Mouse (Mus musculus) G1E (cell line): ENCODE results near the gene Gm438.

Experiments used
- CTCF ChIP-seq: IDR thresholded peaks from 2 replicates; pipeline ENCODE4 v1.5.1; 2012; ENCODE audit warnings: low read depth, low read length, inconsistent platforms, mixed read lengths
- GATA1 ChIP-seq: IDR thresholded peaks from 2 replicates; pipeline ENCODE4 v1.6.1; 2012; ENCODE audit warnings: borderline replicate concordance, low read length, inconsistent platforms, mixed read lengths
- GATA2 ChIP-seq: IDR thresholded peaks from 2 replicates; pipeline ENCODE4 v1.6.1; 2012; ENCODE audit warnings: low read depth, low read length, inconsistent platforms, borderline replicate concordance
- TAL1 ChIP-seq: conservative IDR thresholded peaks from 2 replicates; pipeline ENCODE4 v1.6.1; 2012; ENCODE audit warnings: low read depth, low read length, inconsistent platforms, mixed read lengths

- no peak for TF ChIP-seq CTCF
- TF ChIP-seq TAL1, result no peak
- TF ChIP-seq GATA1, result no peak
- TF ChIP-seq GATA2, result no peak
These were observed 3.8 kb upstream of the Gm438 start for GRCm38 (mm10) chr4:144790141-144790540.
